Mouse (Mus musculus) brain, embryonic 14.5 days (tissue): ENCODE data around the gene Hoxc6.

Experiments used
- CTCF ChIP-seq: fragments of 200-500 bp; IDR thresholded peaks from 2 replicates; pipeline ENCODE4 v1.5.1; 2012; ENCODE audit warnings: inconsistent platforms, mild to moderate bottlenecking, moderate library complexity, borderline replicate concordance; ENCODE audit not compliant: insufficient read depth, insufficient read length; ENCODE audit errors: extremely low read depth
- POLR2A ChIP-seq: fragments of 200-500 bp; IDR thresholded peaks from 2 replicates; pipeline ENCODE4 v1.6.1; 2012; ENCODE audit warnings: mild to moderate bottlenecking, inconsistent platforms, borderline replicate concordance; ENCODE audit not compliant: poor library complexity, insufficient read depth, insufficient read length, severe bottlenecking; ENCODE audit errors: extremely low read depth

DNA sequence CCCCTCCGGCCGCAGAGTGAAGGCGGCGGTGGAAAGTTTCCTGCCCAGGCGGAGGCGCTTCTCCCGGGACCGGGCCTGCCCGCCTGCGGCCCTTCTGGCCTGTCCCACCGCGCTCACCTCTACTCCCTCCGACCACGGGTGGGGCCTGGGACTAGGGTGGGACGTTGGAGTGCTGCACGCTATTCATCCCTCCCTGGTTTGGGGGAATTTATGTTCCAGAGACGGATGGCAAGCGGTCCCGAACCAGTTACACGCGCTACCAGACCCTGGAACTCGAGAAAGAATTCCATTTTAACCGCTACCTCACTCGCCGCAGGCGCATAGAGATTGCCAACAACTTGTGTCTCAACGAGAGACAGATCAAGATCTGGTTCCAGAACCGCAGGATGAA is 16.9 kb downstream of the Hoxc6 start:
- TF ChIP-seq POLR2A (no peak), CTCF (no peak)
